28 mouse cellular contexts compared by ENCODE assay signal in genomic region chr2:20619881-20620280, GRCm38 (mm10).
DNase-seq lines count a peak whose midpoint lies in the region; ATAC-seq lines count a peak whose summit lies in the region.
"Had no signal": no experiment of that assay in that cellular context is flagged by ENCODE, and none has a peak within 500 bp of the region (broad histone marks: within the 10 kb centered on the region; RNA-seq: fewer than 3 reads in every experiment).

No protein-coding gene starts in this region.

- no peaks in the 10 kb centered on the region for H3K9me3 ChIP-seq in embryonic facial prominence, embryonic 14.5 days (ENCODE audit: control insufficient read depth, low read length)
- no peaks in the 10 kb centered on the region for H3K9me3 ChIP-seq in embryonic facial prominence, embryonic 10.5 days
- no peaks in the 10 kb centered on the region for H3K9me3 ChIP-seq in lung, embryonic 16.5 days (ENCODE audit: control insufficient read depth, low read length)
- H3K9me3 ChIP-seq: forebrain, embryonic 10.5 days; forebrain, embryonic 13.5 days; heart, embryonic 10.5 days; heart, embryonic 13.5 days; hindbrain, embryonic 12.5 days; hindbrain, embryonic 15.5 days had no signal

- H3K9ac ChIP-seq in embryonic facial prominence, embryonic 14.5 days (ENCODE audit: low read depth, low read length) = no peak overlapping the region
- H3K9ac ChIP-seq in lung, embryonic 16.5 days (ENCODE audit: low read length) = no peak overlapping the region
- H3K9ac ChIP-seq: forebrain, embryonic 13.5 days; heart, embryonic 13.5 days; hindbrain, embryonic 12.5 days; hindbrain, embryonic 15.5 days had no signal

- no peak overlapping the region for H3K4me2 ChIP-seq in embryonic facial prominence, embryonic 14.5 days (ENCODE audit: low read depth, low read length)
- H3K4me2 ChIP-seq in lung, embryonic 16.5 days (ENCODE audit: low read depth, low read length) = no peak overlapping the region
- H3K4me2 ChIP-seq: forebrain, embryonic 13.5 days; heart, embryonic 13.5 days; hindbrain, embryonic 12.5 days; hindbrain, embryonic 15.5 days had no signal

- 0 out of 2 replicates have a peak, but pooled peaks have one; percentile 33 for ATAC-seq in embryonic facial prominence, embryonic 14.5 days (ENCODE audit: low read depth)
- ATAC-seq in lung, embryonic 16.5 days (ENCODE audit: low read depth) = 0 out of 2 replicates have a peak, but pooled peaks have one; percentile 23
- ATAC-seq: activated CD4-positive, CD25-positive, alpha-beta regulatory T cell, adult 4 months; forebrain, embryonic 13.5 days; forebrain, embryonic 16.5 days had no signal

- no peak overlapping the region for H3K4me3 ChIP-seq in embryonic facial prominence, embryonic 14.5 days (ENCODE audit: low read depth, low read length)
- H3K4me3 ChIP-seq in embryonic facial prominence, embryonic 10.5 days = no peak overlapping the region
- H3K4me3 ChIP-seq in lung, embryonic 16.5 days (ENCODE audit: low read length) = no peak overlapping the region
- H3K4me3 ChIP-seq: erythroblast, embryonic 14.5 days; forebrain, embryonic 10.5 days; forebrain, embryonic 13.5 days; gastrocnemius, adult 2 months; heart, adult 2 months; heart, embryonic 10.5 days; heart, embryonic 13.5 days; hindbrain, embryonic 12.5 days; hindbrain, embryonic 15.5 days had no signal

- no peak overlapping the region for H3K27ac ChIP-seq in embryonic facial prominence, embryonic 14.5 days (replicated peaks; ENCODE audit: low read depth, low read length)
- no peak overlapping the region for H3K27ac ChIP-seq in embryonic facial prominence, embryonic 10.5 days (replicated peaks)
- no peak overlapping the region for H3K27ac ChIP-seq in lung, embryonic 16.5 days (ENCODE audit: low read length)
- H3K27ac ChIP-seq: forebrain, embryonic 10.5 days; forebrain, embryonic 13.5 days; heart, adult 2 months; heart, embryonic 10.5 days; heart, embryonic 13.5 days; hindbrain, embryonic 12.5 days; hindbrain, embryonic 15.5 days had no signal

- no peaks in the 10 kb centered on the region for H3K36me3 ChIP-seq in embryonic facial prominence, embryonic 14.5 days (ENCODE audit: control insufficient read depth, insufficient read depth, low read length)
- no peaks in the 10 kb centered on the region for H3K36me3 ChIP-seq in embryonic facial prominence, embryonic 10.5 days (replicated peaks)
- no peaks in the 10 kb centered on the region for H3K36me3 ChIP-seq in lung, embryonic 16.5 days (ENCODE audit: control insufficient read depth, insufficient read depth, low read length)
- H3K36me3 ChIP-seq: forebrain, embryonic 10.5 days; heart, embryonic 10.5 days; heart, embryonic 13.5 days; hindbrain, embryonic 12.5 days; hindbrain, embryonic 15.5 days had no signal

- H3K4me1 ChIP-seq in embryonic facial prominence, embryonic 14.5 days (ENCODE audit: control insufficient read depth, insufficient read depth, low read length) = no peaks in the 10 kb centered on the region
- H3K4me1 ChIP-seq in embryonic facial prominence, embryonic 10.5 days = no peaks in the 10 kb centered on the region
- H3K4me1 ChIP-seq in lung, embryonic 16.5 days (replicated peaks; ENCODE audit: control insufficient read depth, insufficient read depth, low read length) = no peaks in the 10 kb centered on the region; the same call in 1 of the 2 replicates
- H3K4me1 ChIP-seq: forebrain, embryonic 10.5 days; forebrain, embryonic 13.5 days; hindbrain, embryonic 12.5 days; hindbrain, embryonic 15.5 days had no signal

- peak; percentile 79 for DNase-seq in embryonic facial prominence, embryonic 14.5 days (ENCODE audit: low spot score)
- DNase-seq in embryonic facial prominence, embryonic 10.5 days (ENCODE audit: low spot score) = no peak
- no peak for DNase-seq in lung, adult 18-20 months
- DNase-seq in urinary bladder, postnatal 14 days (ENCODE audit: low spot score) = peak; percentile 14
- DNase-seq in urinary bladder, postnatal 4 days (ENCODE audit: low spot score in 2 of 2) = no peak
- peak; percentile 77 for DNase-seq in gonadal fat pad, adult 2 months (ENCODE audit: low read depth)
- DNase-seq in ovary, postnatal 36 days (ENCODE audit: low spot score) = no peak
- DNase-seq: adrenal gland, adult 8-10 months; adrenal gland, postnatal 25 days; cerebellum, adult 11-12 months; cerebellum, adult 8-10 months; cerebellum, postnatal 10 days; cerebellum, postnatal 36 days; embryo, embryonic 11 days; gastrocnemius, adult 2 months; gastrocnemius, postnatal 14 days; heart, adult 2 months; heart, postnatal 14 days had no signal

- WGBS in embryonic facial prominence, embryonic 14.5 days = 73% methylated on average over 5 of the region's 5 CpGs
- 90% methylated on average over 5 of the region's 5 CpGs for WGBS in embryonic facial prominence, embryonic 10.5 days
- 39% methylated on average over 5 of the region's 5 CpGs for WGBS in lung, embryonic 16.5 days

- no peaks in the 10 kb centered on the region for H3K27me3 ChIP-seq in embryonic facial prominence, embryonic 14.5 days (replicated peaks; ENCODE audit: control insufficient read depth, insufficient read depth, low read length)
- no peaks in the 10 kb centered on the region for H3K27me3 ChIP-seq in embryonic facial prominence, embryonic 10.5 days (replicated peaks; ENCODE audit: low read depth, poor library complexity, severe bottlenecking)
- no peaks in the 10 kb centered on the region for H3K27me3 ChIP-seq in lung, embryonic 16.5 days (ENCODE audit: control insufficient read depth, insufficient read depth, low read depth, low read length)
- H3K27me3 ChIP-seq: forebrain, embryonic 13.5 days; heart, embryonic 13.5 days; hindbrain, embryonic 12.5 days; hindbrain, embryonic 15.5 days had no signal

Comparison
In these comparisons a context has a peak if more than half of its experiments do, and no peak if none do; other contexts are left out.
1. DNase-seq: peak in embryonic facial prominence, embryonic 14.5 days (single experiment), urinary bladder, postnatal 14 days (single experiment) and gonadal fat pad, adult 2 months (single experiment); none in embryonic facial prominence, embryonic 10.5 days (single experiment), lung, adult 18-20 months (0 of 2), urinary bladder, postnatal 4 days (0 of 2) and ovary, postnatal 36 days (single experiment).